Mouse (Mus musculus) embryonic facial prominence, embryonic 14.5 days (tissue): ENCODE measurements around the gene Gprc5c. TPM values are rescaled to one million over a fixed set of nuclear protein-coding genes. Genes with fewer than 3 reads are reported as not detected.

Experiments used
- ATAC-seq: fragments of 200-750 bp; cut with Nextera tagmentation; 2 replicates; pipeline ENCODE4 v1.8.0; 2017; ENCODE audit warnings: low read depth, moderate number of reproducible peaks, moderate TSS enrichment
- DNase-seq: peaks from one replicate; pipeline ENCODE4 v3.0.0-alpha.2; 2015; ENCODE audit warnings: low spot score
- H3K27ac ChIP-seq: fragments of 300-500 bp; sonication (generic); replicated peaks from 2 replicates; pipeline ENCODE4 v1.5.1; 2014; ENCODE audit warnings: low read depth, mild to moderate bottlenecking, low read length, moderate library complexity
- H3K27me3 ChIP-seq: fragments of 300-500 bp; sonication (generic); replicated peaks from 2 replicates; pipeline ENCODE4 v1.6.1; 2014; ENCODE audit warnings: low read length; ENCODE audit not compliant: control insufficient read depth, insufficient read depth
- H3K36me3 ChIP-seq: fragments of 300-500 bp; sonication (generic); 2 replicates; pipeline ENCODE4 v1.6.1; 2014; ENCODE audit warnings: low read length, mixed read lengths; ENCODE audit not compliant: control insufficient read depth, insufficient read depth
- H3K4me1 ChIP-seq: fragments of 300-500 bp; sonication (generic); 2 replicates; pipeline ENCODE4 v1.6.1; 2014; ENCODE audit warnings: antibody characterized with exemption, low read length; ENCODE audit not compliant: control insufficient read depth, insufficient read depth
- H3K4me2 ChIP-seq: fragments of 300-500 bp; sonication (generic); 2 replicates; pipeline ENCODE4 v1.6.1; 2014; ENCODE audit warnings: low read depth, mild to moderate bottlenecking, low read length, moderate library complexity, mixed read lengths
- H3K4me3 ChIP-seq: fragments of 300-500 bp; sonication (generic); 2 replicates; pipeline ENCODE4 v1.5.1; 2014; ENCODE audit warnings: low read depth, mild to moderate bottlenecking, low read length
- H3K9ac ChIP-seq: fragments of 300-500 bp; sonication (generic); 2 replicates; pipeline ENCODE4 v1.6.1; 2014; ENCODE audit warnings: low read depth, mild to moderate bottlenecking, low read length, moderate library complexity, mixed read lengths
- H3K9me3 ChIP-seq: fragments of 300-500 bp; sonication (generic); 2 replicates; pipeline ENCODE4 v1.6.1; 2016; ENCODE audit warnings: low read length; ENCODE audit not compliant: control insufficient read depth
- WGBS: fragments of 180-500 bp; shearing (Covaris S2); extraction: QIAGEN DNeasy Blood & Tissue Kit; methylation state at CpG from one replicate; pipeline ENCODE4 v1.1.7; 2014; 5-methylcytosine and 5-hydroxymethylcytosine counted together
- polyA plus RNA-seq: library from polyadenylated mRNA; unstranded; fragments of >200 nt; fragmentation: Nextera tagmentation; extraction: Ambion mirVana; gene quantifications from 2 replicates; pipeline ENCODE4 v1.2.1, GENCODE M21; 2014

Gene Gprc5c
- polyA plus RNA-seq, 1 experiment from 2014 or later, result 40.3 TPM

DNA sequence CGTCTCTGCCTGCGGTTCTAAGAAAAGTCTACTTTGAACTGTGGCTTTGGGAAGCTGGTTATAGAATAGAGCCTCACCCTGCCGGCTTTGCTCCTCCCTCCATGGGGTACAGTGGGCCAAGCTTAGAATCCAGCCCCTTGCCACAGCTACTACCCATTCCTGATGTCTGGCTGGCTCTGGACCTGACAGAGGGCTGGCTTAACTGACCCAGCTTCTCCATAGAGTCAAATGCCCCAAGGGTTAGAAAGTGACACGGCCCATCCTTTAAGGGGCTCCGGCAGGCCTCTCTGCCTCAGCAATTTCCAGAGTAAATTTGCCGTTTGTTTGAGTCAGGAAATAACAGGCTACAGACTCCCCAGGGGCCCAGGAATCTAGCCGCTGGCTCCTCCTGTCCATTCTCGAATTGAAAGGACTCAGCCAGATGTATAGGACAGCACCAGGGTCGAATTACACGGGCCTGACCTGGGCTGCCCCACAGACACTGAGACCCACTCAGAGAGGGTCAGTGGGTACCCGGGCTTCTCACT lies 27.7 kb upstream of the Gprc5c start:
- Histone ChIP-seq H3K27ac (peak overlapping the region; percentile 69), H3K9ac (0 out of 2 replicates have a peak overlapping the region, but pooled peaks have one; percentile 9), H3K4me2 (peak overlapping the region; percentile 23), H3K4me1 (peaks cover 23% of the 10 kb centered on the region), H3K36me3 (no peaks in the 10 kb centered on the region), H3K27me3 (no peaks in the 10 kb centered on the region), H3K9me3 (no peaks in the 10 kb centered on the region), H3K4me3 (no peak overlapping the region)
- ATAC-seq (peak; percentile 62), DNase-seq (peak; percentile 74)
- WGBS, result 1% methylated on average over 10 of the region's 11 CpGs

DNA sequence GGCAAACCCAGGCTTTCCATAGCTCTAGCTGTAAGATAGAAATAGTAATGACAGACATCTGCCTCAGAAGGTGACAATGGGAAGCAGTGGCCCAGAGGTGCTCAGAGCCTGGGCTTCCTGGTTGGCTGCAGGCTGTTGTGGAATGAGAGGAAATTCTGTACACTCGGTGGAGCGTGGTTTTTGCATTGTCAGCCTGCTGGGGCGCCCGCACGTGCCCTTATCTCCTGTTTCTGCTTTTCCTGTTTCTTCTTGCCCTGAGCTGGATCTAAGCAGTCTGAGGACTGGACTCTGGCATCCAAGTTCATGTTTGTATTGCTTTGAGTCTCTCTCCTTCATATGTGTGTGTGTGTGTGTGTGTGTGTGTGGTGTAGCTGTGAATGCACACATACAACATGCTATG lies 24.3 kb upstream of the Gprc5c start:
- Histone ChIP-seq H3K4me1 (peaks cover 35% of the 10 kb centered on the region), H3K27me3 (no peaks in the 10 kb centered on the region), H3K27ac (0 out of 2 replicates have a peak overlapping the region, but pooled peaks have one; percentile 24), H3K9me3 (no peaks in the 10 kb centered on the region), H3K9ac (no peak overlapping the region), H3K4me3 (no peak overlapping the region), H3K36me3 (no peaks in the 10 kb centered on the region), H3K4me2 (no peak overlapping the region)
- DNase-seq (peak; percentile 70), ATAC-seq (no peak; the same call in 1 of the 2 replicates)
- 49% methylated on average over 5 of the region's 5 CpGs for WGBS

DNA sequence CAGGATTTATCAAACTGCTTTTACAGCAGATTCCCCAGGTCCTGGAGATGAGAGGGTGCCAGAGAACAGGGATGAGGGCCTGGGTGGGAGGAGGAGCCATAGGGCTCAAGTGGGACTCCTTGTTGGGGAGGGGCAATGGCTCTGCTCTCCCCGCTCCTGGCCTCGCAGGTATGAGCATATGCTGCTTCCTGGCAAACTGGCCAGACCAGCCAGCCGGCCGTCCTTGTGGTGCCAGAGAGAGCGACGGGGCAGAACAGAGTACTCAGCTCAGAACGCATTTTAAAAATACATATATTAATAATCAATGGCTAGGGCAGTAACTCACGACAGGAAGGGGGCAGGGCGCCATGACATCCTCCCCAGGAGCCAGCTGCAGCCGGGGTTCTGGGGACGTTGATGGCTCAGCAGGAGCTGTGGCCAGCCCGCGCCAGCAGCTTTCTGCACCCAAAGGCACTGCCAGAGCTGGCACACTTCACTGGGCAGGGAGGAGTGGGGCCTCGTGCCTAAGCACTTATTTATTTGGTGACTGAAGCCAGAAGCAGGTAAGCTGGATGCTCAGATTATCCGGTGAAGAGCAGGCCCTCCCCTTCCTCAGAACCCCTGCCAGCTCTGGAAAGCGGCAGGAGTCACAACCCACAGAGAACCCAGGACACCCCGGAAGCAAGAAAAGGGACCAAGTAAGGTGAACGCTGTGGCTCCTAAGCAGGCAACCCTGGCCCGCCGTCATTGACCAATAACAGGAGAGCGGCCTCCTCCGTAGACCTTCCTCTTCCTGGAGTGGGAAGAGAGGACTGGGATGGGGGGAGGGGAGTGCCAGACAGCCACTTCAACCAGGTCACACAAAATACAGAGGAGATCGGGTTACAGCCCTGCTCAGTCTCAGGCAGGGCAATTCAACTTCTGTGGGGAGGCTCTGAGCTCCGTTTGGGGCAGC lies 21.2 kb upstream of the Gprc5c start:
- Histone ChIP-seq H3K27me3 (no peaks in the 10 kb centered on the region), H3K9me3 (no peaks in the 10 kb centered on the region), H3K27ac (peak overlapping the region; percentile 74), H3K4me1 (peaks cover 19% of the 10 kb centered on the region), H3K4me3 (peak overlapping the region; percentile 26), H3K4me2 (peak overlapping the region; percentile 62), H3K9ac (peak overlapping the region; percentile 54), H3K36me3 (no peaks in the 10 kb centered on the region)
- DNase-seq, result peak; percentile 87
- ATAC-seq, result peak; percentile 93
- WGBS, result 5% methylated on average over 19 of the region's 24 CpGs

DNA sequence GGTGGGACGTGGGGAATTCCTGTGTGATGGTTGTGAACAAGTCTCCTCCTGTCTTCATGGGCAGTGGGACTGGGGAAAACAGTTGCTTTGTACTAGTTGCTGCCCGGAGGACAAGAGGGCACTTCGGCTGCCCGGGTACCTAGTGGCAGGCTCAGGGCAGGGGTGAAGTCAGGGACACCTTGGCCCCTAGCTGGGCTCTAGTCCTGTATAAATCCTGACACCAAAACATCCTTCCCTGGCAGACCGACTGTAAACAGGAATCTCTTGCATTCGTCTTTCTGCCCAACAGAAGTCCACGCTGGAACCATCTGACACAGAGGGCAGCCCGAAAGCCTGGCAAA lies 20.5 kb upstream of the Gprc5c start:
- peaks cover 19% of the 10 kb centered on the region for H3K4me1 ChIP-seq
- no peaks in the 10 kb centered on the region for H3K36me3 ChIP-seq
- no peaks in the 10 kb centered on the region for H3K9me3 ChIP-seq
- ATAC-seq (no peak), DNase-seq (no peak)
- no peaks in the 10 kb centered on the region for H3K27me3 ChIP-seq
- H3K4me2 ChIP-seq, result peak overlapping the region; percentile 62
- peak overlapping the region; percentile 74 for H3K27ac ChIP-seq
- 16% methylated on average over 8 of the region's 8 CpGs for WGBS
- peak overlapping the region; percentile 11; the same call in 1 of the 2 replicates for H3K9ac ChIP-seq
- peak overlapping the region; percentile 26; the same call in 1 of the 2 replicates for H3K4me3 ChIP-seq

DNA sequence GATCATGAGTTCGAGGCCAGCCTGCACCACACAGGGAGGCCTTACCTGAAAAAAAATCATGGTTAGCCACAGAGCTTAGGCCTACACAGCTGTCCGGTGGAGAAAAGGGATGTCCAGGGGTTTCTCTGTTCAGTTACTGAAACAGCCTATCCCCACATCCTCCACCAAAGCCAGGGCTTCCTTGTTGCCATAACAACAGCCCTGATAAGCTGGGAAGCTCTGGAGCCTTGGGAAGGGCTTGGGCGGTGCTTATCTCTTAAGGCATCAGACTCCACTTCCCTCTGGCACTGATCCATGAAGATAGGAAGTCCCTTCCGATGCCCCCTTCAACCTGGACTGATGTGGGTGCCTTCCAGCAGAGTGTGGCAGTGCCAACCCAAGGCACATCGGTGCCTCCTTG lies 17.8 kb upstream of the Gprc5c start:
- H3K36me3 ChIP-seq, result no peaks in the 10 kb centered on the region
- peaks cover 19% of the 10 kb centered on the region for H3K4me1 ChIP-seq
- no peak overlapping the region for H3K4me3 ChIP-seq
- DNase-seq (no peak), ATAC-seq (no peak)
- H3K9ac ChIP-seq, result no peak overlapping the region
- H3K27me3 ChIP-seq, result no peaks in the 10 kb centered on the region
- no peak overlapping the region for H3K4me2 ChIP-seq
- H3K27ac ChIP-seq, result no peak overlapping the region
- no peaks in the 10 kb centered on the region for H3K9me3 ChIP-seq
- WGBS, result 61% methylated on average over 5 of the region's 5 CpGs

DNA sequence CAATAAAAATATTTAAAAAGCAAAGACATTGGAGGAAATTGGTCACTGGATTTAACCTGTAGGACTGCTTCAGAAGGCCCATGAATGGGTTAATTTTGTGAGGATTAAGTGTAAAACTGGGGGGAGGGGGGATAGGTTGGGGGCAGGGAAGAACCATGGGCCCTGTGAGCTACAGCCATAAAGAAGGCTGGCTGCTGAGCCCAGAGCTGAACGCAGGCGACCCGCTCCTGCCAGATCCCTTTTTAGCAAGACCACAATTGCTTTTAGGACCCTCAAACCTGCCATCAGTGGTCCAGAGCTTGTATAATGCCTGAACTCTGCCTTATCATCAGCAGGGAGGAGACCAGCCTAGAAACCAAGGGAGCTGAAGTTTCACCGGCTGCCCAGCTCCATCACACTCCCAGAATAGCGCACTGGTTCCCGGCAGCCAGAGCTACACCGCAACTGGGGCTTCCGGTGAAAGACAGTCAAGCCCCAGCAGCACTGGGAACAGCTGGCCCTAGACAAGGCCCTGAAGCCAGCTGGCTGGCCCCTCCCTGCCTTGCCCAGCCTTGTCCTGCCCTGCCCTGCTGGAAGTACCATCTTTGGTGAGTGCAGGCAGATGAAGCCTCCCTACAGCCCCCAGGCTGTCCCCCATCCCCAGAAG lies 7.0 kb upstream of the Gprc5c start:
- Histone ChIP-seq H3K9ac (peak overlapping the region; percentile 32), H3K4me1 (peaks cover 11% of the 10 kb centered on the region), H3K36me3 (no peaks in the 10 kb centered on the region), H3K9me3 (no peaks in the 10 kb centered on the region), H3K4me3 (no peak overlapping the region), H3K27me3 (no peaks in the 10 kb centered on the region; the same call in 1 of the 2 replicates), H3K27ac (peak overlapping the region; percentile 72), H3K4me2 (no peak overlapping the region)
- ATAC-seq (peak; percentile 92), DNase-seq (peak; percentile 88)
- WGBS, result 6% methylated on average over 8 of the region's 8 CpGs

DNA sequence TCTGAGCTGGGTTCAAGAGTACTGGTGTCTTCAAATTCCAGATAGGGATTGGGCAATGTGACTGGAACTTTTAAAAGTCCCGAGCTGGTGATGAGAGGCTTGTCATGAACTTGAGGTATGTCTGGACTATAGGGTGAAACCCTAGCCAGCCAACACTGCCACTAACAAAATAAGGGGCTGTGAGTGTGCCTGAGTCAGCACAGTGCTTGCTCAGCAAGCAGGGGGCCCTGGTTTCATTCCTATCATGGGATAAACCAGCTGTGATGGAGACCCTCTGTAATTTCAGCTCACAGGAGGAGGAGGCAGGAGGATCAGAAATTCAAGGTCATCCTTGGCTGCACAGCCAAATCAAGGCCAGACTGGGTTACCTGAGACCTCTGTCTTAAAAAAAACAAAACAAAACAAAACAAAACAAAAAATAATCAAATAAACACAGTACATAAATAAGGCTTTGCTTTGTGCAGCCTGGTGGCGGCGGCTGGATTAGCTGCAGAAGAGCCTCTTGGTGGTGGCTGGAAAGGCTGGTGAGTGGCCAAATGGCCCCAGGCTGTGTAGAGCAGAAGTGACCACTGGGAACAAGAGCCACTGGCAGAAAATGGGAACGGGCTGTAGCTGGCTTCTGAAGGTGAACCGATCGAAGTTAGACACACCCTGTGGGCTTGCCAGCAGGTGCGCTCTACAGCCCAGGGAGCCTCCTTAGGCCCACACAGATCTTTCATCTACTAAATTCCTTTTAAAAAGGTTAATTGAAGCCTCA lies 6.3 kb upstream of the Gprc5c start:
- Histone ChIP-seq H3K36me3 (no peaks in the 10 kb centered on the region), H3K27ac (peak overlapping the region; percentile 72), H3K9me3 (no peaks in the 10 kb centered on the region), H3K27me3 (no peaks in the 10 kb centered on the region; the same call in 1 of the 2 replicates), H3K4me1 (peaks cover 13% of the 10 kb centered on the region), H3K4me2 (no peak overlapping the region), H3K4me3 (no peak overlapping the region), H3K9ac (peak overlapping the region; percentile 32)
- peak; percentile 17 for ATAC-seq
- WGBS, result 60% methylated on average over 7 of the region's 7 CpGs
- peak; percentile 31 for DNase-seq

DNA sequence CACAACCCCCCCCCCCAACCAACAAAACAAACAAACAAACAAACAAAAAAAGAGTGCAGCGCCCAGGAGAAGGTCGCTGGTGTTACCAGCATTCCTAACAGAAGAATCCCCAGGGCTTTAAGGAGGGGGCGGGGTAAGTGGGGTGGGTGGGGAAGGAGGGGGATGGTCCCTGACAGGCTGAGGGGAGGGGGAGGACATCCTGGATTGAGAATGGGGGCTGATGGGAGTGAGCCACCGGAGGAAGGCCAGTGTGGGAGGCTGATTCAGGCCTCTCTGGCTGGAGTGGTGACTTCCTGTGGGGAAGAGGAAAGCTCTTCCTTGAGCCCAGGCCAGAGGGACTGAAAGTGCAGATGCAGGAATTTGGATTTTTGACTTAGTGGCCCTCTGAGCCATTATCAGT lies 4.6 kb upstream of the Gprc5c start:
- Histone ChIP-seq H3K4me2 (no peak overlapping the region), H3K27ac (no peak overlapping the region), H3K9ac (no peak overlapping the region), H3K4me3 (no peak overlapping the region), H3K27me3 (no peaks in the 10 kb centered on the region; the same call in 1 of the 2 replicates), H3K9me3 (no peaks in the 10 kb centered on the region), H3K4me1 (peaks cover 18% of the 10 kb centered on the region), H3K36me3 (no peaks in the 10 kb centered on the region)
- DNase-seq (no peak), ATAC-seq (no peak)
- 90% methylated on average over 3 of the region's 4 CpGs for WGBS
